Mouse (Mus musculus) midbrain, embryonic 10.5 days (tissue): Measurements from ENCODE around the gene Pacrg. TPM values are rescaled to one million over a fixed set of nuclear protein-coding genes. Genes with fewer than 3 reads are reported as not detected.

Source experiments
- DNase-seq: peaks from one replicate; pipeline ENCODE4 v3.0.0-alpha.2; 2017; ENCODE audit warnings: low spot score
- H3K27ac ChIP-seq: fragments of 300-500 bp; sonication (generic); replicated peaks from 2 replicates; pipeline ENCODE4 v1.5.1; 2016; ENCODE audit warnings: mild to moderate bottlenecking
- H3K27me3 ChIP-seq: fragments of 300-500 bp; sonication (generic); 2 replicates; pipeline ENCODE4 v1.6.1; 2016; ENCODE audit warnings: low read depth, mild to moderate bottlenecking; ENCODE audit not compliant: poor library complexity, severe bottlenecking
- H3K36me3 ChIP-seq: fragments of 300-500 bp; sonication (generic); 2 replicates; pipeline ENCODE4 v1.6.1; 2016; ENCODE audit warnings: mild to moderate bottlenecking, moderate library complexity
- H3K4me1 ChIP-seq: fragments of 300-500 bp; sonication (generic); 2 replicates; pipeline ENCODE4 v1.6.1; 2016
- H3K4me3 ChIP-seq: fragments of 300-500 bp; sonication (generic); 2 replicates; pipeline ENCODE4 v1.5.1; 2016; ENCODE audit warnings: mild to moderate bottlenecking, moderate library complexity
- H3K9me3 ChIP-seq: fragments of 300-500 bp; sonication (generic); replicated peaks from 2 replicates; pipeline ENCODE4 v1.6.1; 2016; ENCODE audit warnings: mild to moderate bottlenecking
- WGBS: fragments of 180-500 bp; shearing (Covaris S2); methylation state at CpG from one replicate; pipeline ENCODE4 v1.1.7; 2016; 5-methylcytosine and 5-hydroxymethylcytosine counted together
- polyA plus RNA-seq: library from polyadenylated mRNA; unstranded; fragments of >200 nt; fragmentation: Nextera tagmentation; extraction: Ambion mirVana; gene quantifications from 2 replicates; pipeline ENCODE4 v1.2.1, GENCODE M21; 2016

Gene Pacrg
- polyA plus RNA-seq, 1 experiment from 2014 or later, result 2.7 TPM

DNA sequence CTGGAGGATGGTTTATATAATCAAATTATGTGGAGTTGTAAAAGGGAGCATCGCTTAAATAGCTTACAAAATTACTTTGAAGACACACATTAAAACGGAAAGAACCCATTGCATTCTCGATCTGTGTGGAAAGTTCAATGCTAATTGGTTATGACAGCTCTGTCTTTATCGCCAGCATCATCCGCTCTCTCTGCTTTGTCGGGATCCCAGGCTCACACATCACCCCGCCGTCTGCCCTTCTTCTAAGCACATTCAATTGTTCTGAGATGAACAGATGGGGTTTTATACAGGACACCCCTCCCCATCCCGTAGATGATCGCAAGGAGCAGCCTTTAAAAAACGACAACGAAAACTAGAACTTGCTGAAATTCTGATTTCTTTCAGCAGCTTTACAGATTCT is 482.8 kb downstream of the Pacrg start:
- 77% methylated on average over 12 of the region's 12 CpGs for WGBS
- H3K9me3 ChIP-seq, result no peaks in the 10 kb centered on the region
- H3K4me1 ChIP-seq, result peaks cover 52% of the 10 kb centered on the region
- no peak for DNase-seq
- H3K4me3 ChIP-seq, result no peak overlapping the region
- H3K27ac ChIP-seq, result peak overlapping the region; percentile 74
- no peaks in the 10 kb centered on the region for H3K27me3 ChIP-seq
- no peaks in the 10 kb centered on the region for H3K36me3 ChIP-seq

DNA sequence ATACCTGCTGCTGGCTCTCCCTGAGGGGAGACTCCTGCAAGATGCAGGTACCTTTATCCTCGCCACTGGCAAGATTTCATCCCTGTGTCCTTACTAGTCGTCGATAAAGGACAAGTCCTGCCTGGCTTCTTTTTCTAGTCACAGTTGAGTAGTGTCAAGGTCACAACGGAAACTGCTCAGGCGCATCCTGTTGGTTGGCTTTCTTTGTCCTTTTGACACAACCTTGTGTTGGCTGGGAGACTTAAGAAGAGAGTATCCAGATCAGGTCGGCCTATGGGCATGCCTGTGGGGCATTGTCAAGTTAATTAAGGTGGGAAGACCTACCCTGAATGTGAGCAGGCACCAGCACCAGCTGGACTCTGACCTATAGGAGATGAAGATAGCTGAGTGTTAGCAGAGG is 483.8 kb downstream of the Pacrg start:
- no peak for DNase-seq
- H3K27ac ChIP-seq, result peak overlapping the region; percentile 33; the same call in 1 of the 2 replicates
- no peaks in the 10 kb centered on the region for H3K9me3 ChIP-seq
- H3K4me1 ChIP-seq, result peaks cover 52% of the 10 kb centered on the region
- H3K36me3 ChIP-seq, result no peaks in the 10 kb centered on the region
- H3K27me3 ChIP-seq, result no peaks in the 10 kb centered on the region
- no peak overlapping the region for H3K4me3 ChIP-seq
- 53% methylated on average over 6 of the region's 6 CpGs for WGBS

DNA sequence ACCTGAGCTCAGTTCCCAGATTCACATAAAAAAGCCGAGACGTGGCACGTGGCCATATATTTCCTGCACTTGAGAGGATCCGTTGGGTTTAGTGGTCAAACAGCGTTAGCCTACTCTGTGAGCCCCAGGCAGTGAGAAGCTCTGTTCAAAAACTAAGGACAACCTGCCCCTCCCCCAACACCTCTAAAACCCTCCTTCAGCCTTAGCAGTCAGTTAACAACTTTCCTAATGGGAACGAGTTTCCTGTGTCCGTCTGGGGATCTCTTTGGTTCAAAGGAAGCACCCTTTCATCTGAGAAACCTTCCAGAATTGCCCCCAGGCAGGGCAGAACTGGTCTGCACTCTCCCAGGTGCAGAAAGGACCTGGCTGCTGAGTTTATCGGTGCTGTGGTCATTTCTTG is 484.4 kb downstream of the Pacrg start:
- peaks cover 47% of the 10 kb centered on the region for H3K4me1 ChIP-seq
- no peaks in the 10 kb centered on the region for H3K27me3 ChIP-seq
- no peak for DNase-seq
- no peaks in the 10 kb centered on the region for H3K36me3 ChIP-seq
- 45% methylated on average over 8 of the region's 8 CpGs for WGBS
- peak overlapping the region; percentile 33; the same call in 1 of the 2 replicates for H3K27ac ChIP-seq
- H3K9me3 ChIP-seq, result no peaks in the 10 kb centered on the region
- H3K4me3 ChIP-seq, result no peak overlapping the region

Other genes starting within 250 kb of the Pacrg start
- 0.68 and 1.2 TPM in 2 replicates for gene Prkn, start 73 bp upstream of the Pacrg start, polyA plus RNA-seq